Mouse (Mus musculus): ENCODE measurements around the gene Gm13276.
"Not testable (repeated sequence)": the region's sequence is repeated elsewhere in the genome, so short reads cannot be mapped to it uniquely, and the experiment has no call there.

The Gm13276 gene

GRCm38 (mm10) chr4:88788402-88788801, 2.9 kb downstream of the Gm13276 start, which contains the start of gene Gm13277:
Gm13277 (plus strand) TSS chr4:88788632.
- peak; percentile 77 to 78 for DNase-seq

- DNase-seq, result not testable (repeated sequence)
Measured at GRCm38 (mm10) chr4:88791250-88791649, 5.7 kb downstream of the Gm13276 start, which contains the start of gene Gm13278. Gm13278 (plus strand) TSS chr4:88791550.

GRCm38 (mm10) chr4:88793936-88794675, 8.6 kb downstream of the Gm13276 start, which contains the start of gene Gm13275:
Gm13275 (plus strand) TSS chr4:88794487.
- peak; percentile 78 to 85 for DNase-seq

GRCm38 (mm10) chr4:88797097-88797496, 11.6 kb downstream of the Gm13276 start, which contains the start of gene Gm13279:
Gm13279 (plus strand) TSS chr4:88797397.
- not testable (repeated sequence) for DNase-seq

GRCm38 (mm10) chr4:88799365-88799764, 13.9 kb downstream of the Gm13276 start, which contains the start of gene Gm13285:
Gm13285 (plus strand) TSS chr4:88799665.
- DNase-seq, result not testable (repeated sequence)

GRCm38 (mm10) chr4:88802954-88803353, 17.4 kb downstream of the Gm13276 start, which contains the start of gene Gm13287:
Gm13287 (plus strand) TSS chr4:88803254.
- DNase-seq, result not testable (repeated sequence)

GRCm38 (mm10) chr4:88805231-88805630, 19.7 kb downstream of the Gm13276 start, which contains the start of gene Gm13288:
Gm13288 (plus strand) TSS chr4:88805531.
- DNase-seq, result not testable (repeated sequence)

- DNase-seq, result peak; percentile 15 to 29
Measured at GRCm38 (mm10) chr4:88805761-88806160, 20.3 kb downstream of the Gm13276 start.

GRCm38 (mm10) chr4:88815928-88816327, 30.4 kb downstream of the Gm13276 start, which contains the start of gene Ifna7:
Ifna7 (plus strand) TSS chr4:88816228.
- DNase-seq, result no peak

- no peak for DNase-seq
Measured at GRCm38 (mm10) chr4:88819659-88820058, 34.1 kb downstream of the Gm13276 start, which contains the start of gene Ifna11. Ifna11 (plus strand) TSS chr4:88819959.

- DNase-seq, result peak; percentile 32 to 33
Measured at GRCm38 (mm10) chr4:88822995-88823394, 37.5 kb downstream of the Gm13276 start.

- not testable (repeated sequence) for DNase-seq
Measured at GRCm38 (mm10) chr4:88827116-88827515, 41.6 kb downstream of the Gm13276 start, which contains the start of gene Ifna6. Ifna6 (plus strand) TSS chr4:88827416.

- peak; percentile 46 to 59 for DNase-seq
Measured at GRCm38 (mm10) chr4:88830523-88830922, 45.0 kb downstream of the Gm13276 start.

- not testable (repeated sequence) for DNase-seq
Measured at GRCm38 (mm10) chr4:88835225-88835624, 49.7 kb downstream of the Gm13276 start, which contains the start of gene Ifna5. Ifna5 (plus strand) TSS chr4:88835525.
